Mouse (Mus musculus) liver, embryonic 13.5 days (tissue): ENCODE results near the gene Taf8. TPM values are rescaled to one million over a fixed set of nuclear protein-coding genes. Genes with fewer than 3 reads are reported as not detected.
A peak's percentile ranks its signal among the peaks of the same experiment; 100 is the strongest.
"Not testable (repeated sequence)": the region's sequence is repeated elsewhere in the genome, so short reads cannot be mapped to it uniquely, and the experiment has no call there.

Experiments used
- ATAC-seq: fragments of 200-750 bp; cut with Nextera tagmentation; 2 replicates; pipeline ENCODE4 v1.8.0; 2017; ENCODE audit warnings: low read depth, mild to moderate bottlenecking, moderate number of reproducible peaks, moderate library complexity
- DNase-seq: peaks from one replicate; pipeline ENCODE4 v3.0.0; 2022
- H3K27ac ChIP-seq: fragments of 300-500 bp; sonication (generic); 2 replicates; pipeline ENCODE4 v1.5.1; 2015; ENCODE audit warnings: moderate library complexity, mild to moderate bottlenecking, inconsistent platforms
- H3K27me3 ChIP-seq: fragments of 300-500 bp; sonication (generic); 2 replicates; pipeline ENCODE4 v1.6.1; 2015; ENCODE audit warnings: mild to moderate bottlenecking, inconsistent platforms
- H3K36me3 ChIP-seq: fragments of 300-500 bp; sonication (generic); 2 replicates; pipeline ENCODE4 v1.6.1; 2015; ENCODE audit warnings: mild to moderate bottlenecking, inconsistent platforms
- H3K4me1 ChIP-seq: fragments of 300-500 bp; sonication (generic); replicated peaks from 2 replicates; pipeline ENCODE4 v1.6.1; 2015; ENCODE audit warnings: inconsistent platforms
- H3K4me2 ChIP-seq: fragments of 300-500 bp; sonication (generic); 2 replicates; pipeline ENCODE4 v1.6.1; 2015; ENCODE audit warnings: inconsistent platforms, mild to moderate bottlenecking, moderate library complexity
- H3K4me3 ChIP-seq: fragments of 300-500 bp; sonication (generic); replicated peaks from 2 replicates; pipeline ENCODE4 v1.5.1; 2015; ENCODE audit warnings: mild to moderate bottlenecking, inconsistent platforms
- H3K9ac ChIP-seq: fragments of 300-500 bp; sonication (generic); 2 replicates; pipeline ENCODE4 v1.6.1; 2015; ENCODE audit warnings: mild to moderate bottlenecking, inconsistent platforms
- H3K9me3 ChIP-seq: fragments of 300-500 bp; sonication (generic); replicated peaks from 2 replicates; pipeline ENCODE4 v1.6.1; 2016; ENCODE audit warnings: inconsistent platforms
- WGBS: fragments of 180-500 bp; shearing (Covaris S2); methylation state at CpG from one replicate; pipeline ENCODE4 v1.1.7; 2015; ENCODE audit not compliant: insufficient replicate concordance; 5-methylcytosine and 5-hydroxymethylcytosine counted together
- polyA plus RNA-seq: library from polyadenylated mRNA; unstranded; fragments of >200 nt; fragmentation: Nextera tagmentation; extraction: Ambion mirVana; gene quantifications from 2 replicates; pipeline ENCODE4 v1.2.1, GENCODE M21; 2015

The Taf8 gene
- polyA plus RNA-seq, 1 experiment from 2014 or later: 14.4 TPM

GRCm38 (mm10) chr17:47504941-47505346 lies 2.9 kb upstream of the Taf8 start, which contains the start of gene Ccnd3:
Gene Ccnd3, plus strand, starts transcription at chr17:47505051.
- Histone ChIP-seq H3K27ac (peak within 1 kb of the TSS; percentile 78), H3K4me2 (peak within 1 kb of the TSS; percentile 85), H3K27me3 (no peaks in the 10 kb centered on the region), H3K4me1 (peaks cover 82% of the 10 kb centered on the region), H3K36me3 (peaks cover 13% of the 10 kb centered on the region), H3K9me3 (no peaks in the 10 kb centered on the region), H3K4me3 (peak within 1 kb of the TSS; percentile 60), H3K9ac (peak within 1 kb of the TSS; percentile 77)
- DNase-seq (peak; percentile 54), ATAC-seq (peak; percentile 9; the same call in 1 of the 2 replicates)
- under 1% methylated on average over 22 of the region's 22 CpGs for WGBS

GRCm38 (mm10) chr17:47504228-47504627 lies 2.1 kb upstream of the Taf8 start:
- Histone ChIP-seq H3K9me3 (no peaks in the 10 kb centered on the region), H3K27ac (peak overlapping the region; percentile 78), H3K36me3 (peaks cover 17% of the 10 kb centered on the region), H3K4me2 (peak overlapping the region; percentile 85), H3K27me3 (no peaks in the 10 kb centered on the region), H3K9ac (peak overlapping the region; percentile 77), H3K4me3 (peak overlapping the region; percentile 60), H3K4me1 (peaks cover 75% of the 10 kb centered on the region)
- 56% methylated on average over 5 of the region's 5 CpGs for WGBS
- no peak for ATAC-seq
- no peak for DNase-seq

- Histone ChIP-seq H3K27me3 (no peaks in the 10 kb centered on the region), H3K4me2 (peak overlapping the region; percentile 85; the same call in 1 of the 2 replicates), H3K9ac (no peak overlapping the region), H3K36me3 (peaks cover 23% of the 10 kb centered on the region), H3K4me3 (no peak overlapping the region), H3K27ac (peak overlapping the region; percentile 78; the same call in 1 of the 2 replicates), H3K9me3 (no peaks in the 10 kb centered on the region), H3K4me1 (peaks cover 71% of the 10 kb centered on the region)
- ATAC-seq (no peak), DNase-seq (no peak)
These were observed 1.6 kb upstream of the Taf8 start for GRCm38 (mm10) chr17:47503689-47504088.

- H3K9me3 ChIP-seq, H3K27me3 ChIP-seq, DNase-seq, ATAC-seq: not testable (repeated sequence)
- WGBS: 65% methylated on average over 6 of the region's 6 CpGs
- peaks cover 60% of the 10 kb centered on the region for H3K4me1 ChIP-seq
- peak overlapping the region; percentile 82 for H3K4me2 ChIP-seq
- peak overlapping the region; percentile 75; the same call in 1 of the 2 replicates for H3K4me3 ChIP-seq
- H3K27ac ChIP-seq: peak overlapping the region; percentile 67
- H3K9ac ChIP-seq: peak overlapping the region; percentile 12; the same call in 1 of the 2 replicates
- peaks cover 31% of the 10 kb centered on the region for H3K36me3 ChIP-seq
These were observed 584 bp upstream of the Taf8 start for GRCm38 (mm10) chr17:47502707-47503045.

GRCm38 (mm10) chr17:47501531-47501930 lies 561 bp downstream of the Taf8 start:
- Histone ChIP-seq H3K9me3 (no peaks in the 10 kb centered on the region), H3K27me3 (no peaks in the 10 kb centered on the region), H3K36me3 (peaks cover 42% of the 10 kb centered on the region), H3K4me2 (peak overlapping the region; percentile 82), H3K4me3 (peak overlapping the region; percentile 75), H3K27ac (peak overlapping the region; percentile 86), H3K9ac (peak overlapping the region; percentile 81), H3K4me1 (peaks cover 49% of the 10 kb centered on the region)
- peak; percentile 8 for ATAC-seq
- DNase-seq: no peak
- 4% methylated on average over 11 of the region's 11 CpGs for WGBS

GRCm38 (mm10) chr17:47494132-47494531 lies 8.0 kb downstream of the Taf8 start:
- Histone ChIP-seq H3K4me3 (no peak overlapping the region), H3K9ac (peak overlapping the region; percentile 24; the same call in 1 of the 2 replicates), H3K4me1 (peaks cover 17% of the 10 kb centered on the region), H3K36me3 (peaks cover 98% of the 10 kb centered on the region), H3K27ac (peak overlapping the region; percentile 37), H3K4me2 (no peak overlapping the region), H3K27me3 (no peaks in the 10 kb centered on the region), H3K9me3 (no peaks in the 10 kb centered on the region)
- DNase-seq (no peak), ATAC-seq (peak; percentile 65)
- WGBS: 71% methylated on average over 11 of the region's 11 CpGs

GRCm38 (mm10) chr17:47493653-47494052 lies 8.4 kb downstream of the Taf8 start:
- WGBS: 83% methylated on average over 6 of the region's 6 CpGs
- H3K4me1 ChIP-seq: peaks cover 17% of the 10 kb centered on the region
- peak overlapping the region; percentile 37 for H3K27ac ChIP-seq
- no peak for DNase-seq
- H3K4me3 ChIP-seq: no peak overlapping the region
- H3K9me3 ChIP-seq: no peaks in the 10 kb centered on the region
- no peak overlapping the region for H3K4me2 ChIP-seq
- peaks cover 98% of the 10 kb centered on the region for H3K36me3 ChIP-seq
- no peaks in the 10 kb centered on the region for H3K27me3 ChIP-seq
- no peak for ATAC-seq
- H3K9ac ChIP-seq: no peak overlapping the region

GRCm38 (mm10) chr17:47492731-47493130 lies 9.4 kb downstream of the Taf8 start:
- Histone ChIP-seq H3K36me3 (peaks cover 99% of the 10 kb centered on the region), H3K4me3 (no peak overlapping the region), H3K27ac (no peak overlapping the region), H3K4me1 (peaks cover 17% of the 10 kb centered on the region), H3K9me3 (no peaks in the 10 kb centered on the region), H3K9ac (no peak overlapping the region), H3K4me2 (no peak overlapping the region), H3K27me3 (no peaks in the 10 kb centered on the region)
- 86% methylated on average over 6 of the region's 6 CpGs for WGBS
- ATAC-seq (no peak), DNase-seq (no peak)

GRCm38 (mm10) chr17:47490791-47491190 lies 11.3 kb downstream of the Taf8 start:
- Histone ChIP-seq H3K4me2 (no peak overlapping the region), H3K27ac (no peak overlapping the region), H3K36me3 (peaks cover 84% of the 10 kb centered on the region), H3K4me3 (no peak overlapping the region), H3K9ac (no peak overlapping the region), H3K27me3 (no peaks in the 10 kb centered on the region), H3K9me3 (no peaks in the 10 kb centered on the region), H3K4me1 (peaks cover 26% of the 10 kb centered on the region)
- 81% methylated on average over 9 of the region's 9 CpGs for WGBS
- no peak for ATAC-seq
- no peak for DNase-seq

GRCm38 (mm10) chr17:47485791-47486190 lies 16.3 kb downstream of the Taf8 start:
- H3K27ac ChIP-seq: peak overlapping the region; percentile 84
- no peak overlapping the region for H3K4me3 ChIP-seq
- ATAC-seq (no peak), DNase-seq (no peak)
- H3K4me2 ChIP-seq: no peak overlapping the region; the same call in 1 of the 2 replicates
- 83% methylated on average over 3 of the region's 3 CpGs for WGBS
- peaks cover 30% of the 10 kb centered on the region for H3K4me1 ChIP-seq
- peak overlapping the region; percentile 24 for H3K9ac ChIP-seq
- no peaks in the 10 kb centered on the region for H3K9me3 ChIP-seq
- H3K36me3 ChIP-seq: peaks cover 34% of the 10 kb centered on the region
- H3K27me3 ChIP-seq: no peaks in the 10 kb centered on the region

- H3K9me3 ChIP-seq: no peaks in the 10 kb centered on the region
- H3K27me3 ChIP-seq: no peaks in the 10 kb centered on the region
- 6% methylated on average over 3 of the region's 3 CpGs for WGBS
- peak overlapping the region; percentile 52 for H3K9ac ChIP-seq
- peaks cover 33% of the 10 kb centered on the region for H3K4me1 ChIP-seq
- H3K4me2 ChIP-seq: peak overlapping the region; percentile 28; the same call in 1 of the 2 replicates
- H3K36me3 ChIP-seq: peaks cover 26% of the 10 kb centered on the region
- H3K27ac ChIP-seq: peak overlapping the region; percentile 84
- DNase-seq (peak; percentile 40), ATAC-seq (peak; percentile 61)
- no peak overlapping the region for H3K4me3 ChIP-seq
These were observed 17.1 kb downstream of the Taf8 start for GRCm38 (mm10) chr17:47484993-47485392.

GRCm38 (mm10) chr17:47484241-47484921 lies 17.7 kb downstream of the Taf8 start:
- Histone ChIP-seq H3K9me3 (no peaks in the 10 kb centered on the region), H3K4me2 (peak overlapping the region; percentile 28; the same call in 1 of the 2 replicates), H3K27ac (peak overlapping the region; percentile 84), H3K9ac (peak overlapping the region; percentile 52), H3K27me3 (no peaks in the 10 kb centered on the region), H3K36me3 (peaks cover 20% of the 10 kb centered on the region), H3K4me1 (peaks cover 34% of the 10 kb centered on the region), H3K4me3 (no peak overlapping the region)
- DNase-seq: peak; percentile 47
- peak; percentile 78 for ATAC-seq
- WGBS: 22% methylated on average over 1 of the region's 1 CpGs
